Mouse (Mus musculus): ENCODE measurements around the gene Epop.

DNA sequence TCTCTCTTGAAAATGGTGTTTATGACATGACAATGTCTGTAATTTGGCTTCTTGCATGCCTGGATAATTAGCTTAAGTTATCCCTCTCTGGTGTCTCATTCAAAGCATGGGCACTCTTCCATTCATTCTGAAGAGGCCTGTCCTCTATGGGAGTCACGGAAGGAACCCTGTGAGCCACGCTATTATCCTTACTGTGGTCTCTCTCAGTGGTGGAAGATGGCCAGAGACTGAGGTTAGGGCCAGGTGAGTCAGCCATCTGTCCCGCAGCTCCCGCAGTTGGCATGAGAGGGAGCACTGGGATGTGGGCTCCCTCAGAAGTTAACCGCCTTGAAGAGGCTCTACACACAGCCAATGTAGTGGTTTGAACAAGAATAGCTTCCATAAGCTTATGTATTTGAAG is 20.8 kb upstream of the Epop start:
- no peak for TF ChIP-seq EP300 (IDR thresholded peaks at IDR 0.05)
- no peak for TF ChIP-seq CTCF (IDR thresholded peaks at IDR 0.05)
